Mouse (Mus musculus) heart, embryonic 10.5 days (tissue): ENCODE measurements around the gene Zfp831. TPM values are rescaled to one million over a fixed set of nuclear protein-coding genes. Genes with fewer than 3 reads are reported as not detected.

Experiments used
- polyA plus RNA-seq: library from polyadenylated mRNA; unstranded; fragments of >200 nt; fragmentation: Nextera tagmentation; extraction: Ambion mirVana; gene quantifications from 2 replicates; pipeline ENCODE4 v1.2.1, GENCODE M21; 2016

Gene Zfp831
- polyA plus RNA-seq, 1 experiment from 2014 or later = not detected

Other genes starting within 250 kb of the Zfp831 start
- 124 and 133 TPM in 2 replicates for gene Nelfcd, start 227.7 kb upstream of the Zfp831 start, polyA plus RNA-seq
- 124 and 133 TPM in 2 replicates for gene Ctsz, start 204.5 kb upstream of the Zfp831 start, polyA plus RNA-seq
- gene Tubb1, start 192.8 kb upstream of the Zfp831 start, polyA plus RNA-seq = 7.6 and 12.0 TPM in 2 replicates
- 675 and 791 TPM in 2 replicates for gene Atp5e, start 179.4 kb upstream of the Zfp831 start, polyA plus RNA-seq
- 161 and 170 TPM in 2 replicates for gene Prelid3b, start 170.5 kb upstream of the Zfp831 start, polyA plus RNA-seq
- gene Edn3, start 117.1 kb downstream of the Zfp831 start, polyA plus RNA-seq = 1.3 and 4.8 TPM in 2 replicates